Mouse (Mus musculus) midbrain, embryonic 13.5 days (tissue): Measurements from ENCODE around the gene Ppia. TPM values are rescaled to one million over a fixed set of nuclear protein-coding genes. Genes with fewer than 3 reads are reported as not detected.
"Not testable (repeated sequence)": the region's sequence is repeated elsewhere in the genome, so short reads cannot be mapped to it uniquely, and the experiment has no call there.

Experiments used
- ATAC-seq: fragments of 200-750 bp; cut with Nextera tagmentation; 2 replicates; pipeline ENCODE4 v1.8.0; 2017; ENCODE audit warnings: mild to moderate bottlenecking, moderate TSS enrichment, moderate library complexity
- H3K27ac ChIP-seq: fragments of 300-500 bp; sonication (generic); 2 replicates; pipeline ENCODE4 v1.5.1; 2015; ENCODE audit warnings: inconsistent platforms, mild to moderate bottlenecking, moderate library complexity
- H3K27me3 ChIP-seq: fragments of 300-500 bp; sonication (generic); 2 replicates; pipeline ENCODE4 v1.6.1; 2015; ENCODE audit warnings: mild to moderate bottlenecking, inconsistent platforms
- H3K36me3 ChIP-seq: fragments of 300-500 bp; sonication (generic); 2 replicates; pipeline ENCODE4 v1.6.1; 2015; ENCODE audit warnings: mild to moderate bottlenecking, inconsistent platforms
- H3K4me1 ChIP-seq: fragments of 300-500 bp; sonication (generic); replicated peaks from 2 replicates; pipeline ENCODE4 v1.6.1; 2015; ENCODE audit warnings: inconsistent platforms
- H3K4me2 ChIP-seq: fragments of 300-500 bp; sonication (generic); replicated peaks from 2 replicates; pipeline ENCODE4 v1.6.1; 2015; ENCODE audit warnings: moderate library complexity, mild to moderate bottlenecking, inconsistent platforms
- H3K4me3 ChIP-seq: fragments of 300-500 bp; sonication (generic); replicated peaks from 2 replicates; pipeline ENCODE4 v1.5.1; 2015; ENCODE audit warnings: mild to moderate bottlenecking, inconsistent platforms
- H3K9ac ChIP-seq: fragments of 300-500 bp; sonication (generic); replicated peaks from 2 replicates; pipeline ENCODE4 v1.6.1; 2015; ENCODE audit warnings: mild to moderate bottlenecking, inconsistent platforms
- H3K9me3 ChIP-seq: fragments of 300-500 bp; sonication (generic); 2 replicates; pipeline ENCODE4 v1.6.1; 2016; ENCODE audit warnings: mild to moderate bottlenecking, inconsistent platforms
- WGBS: fragments of 180-500 bp; shearing (Covaris S2); methylation state at CpG from one replicate; pipeline ENCODE4 v1.1.7; 2015; 5-methylcytosine and 5-hydroxymethylcytosine counted together
- polyA plus RNA-seq: library from polyadenylated mRNA; unstranded; fragments of >200 nt; fragmentation: Nextera tagmentation; extraction: Ambion mirVana; gene quantifications from 2 replicates; pipeline ENCODE4 v1.2.1, GENCODE M21; 2015

Gene Ppia
- polyA plus RNA-seq, result 3,782 and 3,914 TPM in 2 replicates

GRCm38 (mm10) chr11:6414751-6415550 lies at the start of gene Ppia:
TSS of gene Ppia (plus strand) at chr11:6415443.
- Histone ChIP-seq H3K9ac (peak within 1 kb of the TSS; percentile 96), H3K4me1 (peaks cover 32% of the 10 kb centered on the region), H3K27ac (peak within 1 kb of the TSS; percentile 96), H3K9me3 (no peaks in the 10 kb centered on the region), H3K36me3 (peaks cover 14% of the 10 kb centered on the region), H3K4me2 (peak within 1 kb of the TSS; percentile 69), H3K4me3 (peak within 1 kb of the TSS; percentile 90), H3K27me3 (no peaks in the 10 kb centered on the region)
- ATAC-seq, result no peak; the same call in 1 of the 2 replicates
- WGBS, result 14% methylated on average over 21 of the region's 21 CpGs

- H3K36me3 ChIP-seq, result no peaks in the 10 kb centered on the region
- peak; percentile 58 for ATAC-seq
Observed at GRCm38 (mm10) chr11:6365885-6366284, 49.4 kb upstream of the Ppia start.

GRCm38 (mm10) chr11:6366434-6366833 lies 48.8 kb upstream of the Ppia start:
- H3K27me3 ChIP-seq, result no peaks in the 10 kb centered on the region
- no peak overlapping the region for H3K4me3 ChIP-seq
- ATAC-seq, result 0 out of 2 replicates have a peak, but pooled peaks have one; percentile 11
- H3K9me3 ChIP-seq, result no peaks in the 10 kb centered on the region
- no peak overlapping the region for H3K9ac ChIP-seq
- H3K4me1 ChIP-seq, result no peaks in the 10 kb centered on the region
- WGBS, result 86% methylated on average over 6 of the region's 6 CpGs
- no peak overlapping the region for H3K4me2 ChIP-seq
- no peak overlapping the region for H3K27ac ChIP-seq
- no peaks in the 10 kb centered on the region for H3K36me3 ChIP-seq

More at GRCm38 (mm10) chr11:6365885-6366284, 49.4 kb upstream of the Ppia start:
- H3K4me1 ChIP-seq, result no peaks in the 10 kb centered on the region
- H3K27me3 ChIP-seq, result no peaks in the 10 kb centered on the region
- H3K9me3 ChIP-seq, result no peaks in the 10 kb centered on the region
- 25% methylated on average over 11 of the region's 11 CpGs for WGBS
- no peak overlapping the region for H3K9ac ChIP-seq
- no peak overlapping the region for H3K4me3 ChIP-seq
- no peak overlapping the region for H3K4me2 ChIP-seq
- H3K27ac ChIP-seq, result no peak overlapping the region

GRCm38 (mm10) chr11:6367156-6367555 lies 48.1 kb upstream of the Ppia start:
- Histone ChIP-seq H3K4me1 (no peaks in the 10 kb centered on the region), H3K27me3 (no peaks in the 10 kb centered on the region), H3K36me3 (no peaks in the 10 kb centered on the region), H3K9ac (no peak overlapping the region), H3K4me2 (no peak overlapping the region), H3K4me3 (no peak overlapping the region), H3K27ac (no peak overlapping the region), H3K9me3 (no peaks in the 10 kb centered on the region)
- 81% methylated on average over 4 of the region's 4 CpGs for WGBS
- no peak for ATAC-seq

- H3K4me3 ChIP-seq, H3K27ac ChIP-seq, ATAC-seq, H3K4me1 ChIP-seq, H3K4me2 ChIP-seq, H3K27me3 ChIP-seq, H3K36me3 ChIP-seq, H3K9me3 ChIP-seq, H3K9ac ChIP-seq: not testable (repeated sequence)
- WGBS, result 70% methylated on average over 5 of the region's 5 CpGs
Observed at GRCm38 (mm10) chr11:6367986-6368385, 47.3 kb upstream of the Ppia start.

GRCm38 (mm10) chr11:6371376-6372155 lies 43.7 kb upstream of the Ppia start:
- H3K9me3 ChIP-seq, result no peaks in the 10 kb centered on the region
- H3K4me1 ChIP-seq, result no peaks in the 10 kb centered on the region
- no peak overlapping the region for H3K4me2 ChIP-seq
- WGBS, result 85% methylated on average over 11 of the region's 11 CpGs
- H3K27me3 ChIP-seq, result no peaks in the 10 kb centered on the region
- no peak overlapping the region for H3K4me3 ChIP-seq
- H3K27ac ChIP-seq, result no peak overlapping the region
- no peak overlapping the region for H3K9ac ChIP-seq
- no peaks in the 10 kb centered on the region for H3K36me3 ChIP-seq
- no peak for ATAC-seq

- no peaks in the 10 kb centered on the region for H3K27me3 ChIP-seq
- no peak for ATAC-seq
- H3K9ac ChIP-seq, result no peak overlapping the region
- 92% methylated on average over 9 of the region's 9 CpGs for WGBS
- H3K9me3 ChIP-seq, result no peaks in the 10 kb centered on the region
- H3K27ac ChIP-seq, result no peak overlapping the region
- H3K4me2 ChIP-seq, result no peak overlapping the region
- H3K36me3 ChIP-seq, result no peaks in the 10 kb centered on the region
- H3K4me3 ChIP-seq, result no peak overlapping the region
- H3K4me1 ChIP-seq, result no peaks in the 10 kb centered on the region
Observed at GRCm38 (mm10) chr11:6372784-6373183, 42.5 kb upstream of the Ppia start.

GRCm38 (mm10) chr11:6380916-6381315 lies 34.3 kb upstream of the Ppia start:
- Histone ChIP-seq H3K27me3 (no peaks in the 10 kb centered on the region), H3K27ac (no peak overlapping the region), H3K9me3 (no peaks in the 10 kb centered on the region), H3K4me1 (no peaks in the 10 kb centered on the region), H3K36me3 (no peaks in the 10 kb centered on the region), H3K4me2 (no peak overlapping the region), H3K9ac (no peak overlapping the region), H3K4me3 (no peak overlapping the region)
- WGBS, result 89% methylated on average over 6 of the region's 6 CpGs
- ATAC-seq, result no peak

GRCm38 (mm10) chr11:6388126-6388725 lies 27.0 kb upstream of the Ppia start:
- no peak for ATAC-seq
- Histone ChIP-seq H3K4me3 (peak overlapping the region; percentile 96), H3K9me3 (no peaks in the 10 kb centered on the region), H3K27ac (peak overlapping the region; percentile 95), H3K4me1 (peaks cover 21% of the 10 kb centered on the region), H3K27me3 (no peaks in the 10 kb centered on the region), H3K36me3 (peaks cover 19% of the 10 kb centered on the region), H3K9ac (no peak overlapping the region), H3K4me2 (peak overlapping the region; percentile 44)
- WGBS, result 93% methylated on average over 6 of the region's 6 CpGs

- peak within 1 kb of the TSS; percentile 82 for H3K4me2 ChIP-seq
- 11% methylated on average over 37 of the region's 60 CpGs for WGBS
Observed at GRCm38 (mm10) chr11:6388726-6389413, 26.4 kb upstream of the Ppia start, which contains the start of gene Zmiz2. TSS of gene Zmiz2 (plus strand) at chr11:6389074.

GRCm38 (mm10) chr11:6389483-6389921 lies 25.7 kb upstream of the Ppia start:
- ATAC-seq, result peak; percentile 49
- H3K27ac ChIP-seq, result peak overlapping the region; percentile 95
- peak overlapping the region; percentile 82 for H3K4me2 ChIP-seq
- peak overlapping the region; percentile 96 for H3K4me3 ChIP-seq
- H3K27me3 ChIP-seq, result no peaks in the 10 kb centered on the region
- H3K9ac ChIP-seq, result peak overlapping the region; percentile 97
- H3K9me3 ChIP-seq, result no peaks in the 10 kb centered on the region
- H3K36me3 ChIP-seq, result peaks cover 28% of the 10 kb centered on the region
- peaks cover 27% of the 10 kb centered on the region for H3K4me1 ChIP-seq
- WGBS, result under 1% methylated on average over 21 of the region's 43 CpGs

More at GRCm38 (mm10) chr11:6388726-6389413, 26.4 kb upstream of the Ppia start, which contains the start of gene Zmiz2:
- peak; percentile 98 for ATAC-seq
- Histone ChIP-seq H3K9me3 (no peaks in the 10 kb centered on the region), H3K4me3 (peak within 1 kb of the TSS; percentile 96), H3K27me3 (no peaks in the 10 kb centered on the region), H3K4me1 (peaks cover 24% of the 10 kb centered on the region), H3K36me3 (peaks cover 22% of the 10 kb centered on the region), H3K27ac (peak within 1 kb of the TSS; percentile 95), H3K9ac (peak within 1 kb of the TSS; percentile 97)
